Mouse (Mus musculus): ENCODE results near the gene Gm49387.

The Gm49387 gene

GRCm38 (mm10) chr14:31640346-31640889 lies at the start of gene Gm49387:
TSS of gene Gm49387 (minus strand) at chr14:31640878.
- no peak for DNase-seq (ENCODE audit: low spot score)

GRCm38 (mm10) chr14:31686231-31686630 lies 45.6 kb upstream of the Gm49387 start:
- DNase-seq (ENCODE audit: low spot score) = no peak

- no peak for DNase-seq (ENCODE audit: low spot score)
Observed at GRCm38 (mm10) chr14:31685680-31686079, 45.0 kb upstream of the Gm49387 start.

GRCm38 (mm10) chr14:31684343-31685040 lies 43.8 kb upstream of the Gm49387 start:
- DNase-seq (ENCODE audit: low spot score) = no peak

GRCm38 (mm10) chr14:31683610-31684009 lies 42.9 kb upstream of the Gm49387 start:
- no peak for DNase-seq (ENCODE audit: low spot score)

- DNase-seq (ENCODE audit: low spot score) = no peak
Observed at GRCm38 (mm10) chr14:31681931-31682555, 41.4 kb upstream of the Gm49387 start.

- no peak for DNase-seq (ENCODE audit: low spot score)
Observed at GRCm38 (mm10) chr14:31681291-31681690, 40.6 kb upstream of the Gm49387 start.

GRCm38 (mm10) chr14:31680656-31681055 lies 40.0 kb upstream of the Gm49387 start:
- DNase-seq (ENCODE audit: low spot score) = no peak

- no peak for DNase-seq (ENCODE audit: low spot score)
Observed at GRCm38 (mm10) chr14:31671635-31672320, 31.1 kb upstream of the Gm49387 start.

GRCm38 (mm10) chr14:31669642-31670490 lies 29.2 kb upstream of the Gm49387 start:
- DNase-seq (ENCODE audit: low spot score) = no peak

GRCm38 (mm10) chr14:31669161-31669611 lies 28.5 kb upstream of the Gm49387 start:
- DNase-seq (ENCODE audit: low spot score) = no peak

GRCm38 (mm10) chr14:31668326-31668725 lies 27.6 kb upstream of the Gm49387 start:
- DNase-seq (ENCODE audit: low spot score) = no peak

GRCm38 (mm10) chr14:31667741-31668140 lies 27.1 kb upstream of the Gm49387 start:
- no peak for DNase-seq (ENCODE audit: low spot score)

- DNase-seq (ENCODE audit: low spot score) = no peak
Observed at GRCm38 (mm10) chr14:31666931-31667705, 26.4 kb upstream of the Gm49387 start.

- DNase-seq (ENCODE audit: low spot score) = no peak
Observed at GRCm38 (mm10) chr14:31665566-31665940, 24.9 kb upstream of the Gm49387 start.

- DNase-seq (ENCODE audit: low spot score) = no peak
Observed at GRCm38 (mm10) chr14:31664903-31665565, 24.4 kb upstream of the Gm49387 start.

GRCm38 (mm10) chr14:31664100-31664902 lies 23.6 kb upstream of the Gm49387 start:
- no peak for DNase-seq (ENCODE audit: low spot score)

- no peak for DNase-seq (ENCODE audit: low spot score)
Observed at GRCm38 (mm10) chr14:31663376-31664099, 22.9 kb upstream of the Gm49387 start.

Data from urinary bladder, postnatal 10 days (tissue).